Mouse (Mus musculus) ES-E14 (cell line): ENCODE measurements at regions not wholly inside any gene's neighbourhood (a gene's known extent, or its start where the extent isn't known, plus 50 kb on each side); places are given as distances from the start of the nearest gene placed in this dataset.

ENCODE experiments used
- DNase-seq: peaks from one replicate; pipeline ENCODE4 v3.0.0-alpha.2; 2013; ENCODE audit warnings: low read depth, low spot score
- H3K27ac ChIP-seq: 2 replicates; pipeline ENCODE4 v1.5.1; 2012; ENCODE audit warnings: low read depth, mild to moderate bottlenecking, low read length, moderate library complexity, mixed read lengths; ENCODE audit not compliant: poor library complexity, insufficient read depth, severe bottlenecking
- H3K36me3 ChIP-seq: 2 replicates; pipeline ENCODE4 v1.6.1; 2012; ENCODE audit warnings: mild to moderate bottlenecking, low read length, moderate library complexity, mixed read lengths; ENCODE audit not compliant: control insufficient read depth, poor library complexity, insufficient read depth, severe bottlenecking
- H3K4me1 ChIP-seq, 2 experiments: fragments of 150-350 bp in 1 of 2; sonication (generic) in 1 of 2; 2 replicates each; pipeline ENCODE4 v1.6.1; 2012; ENCODE audit warnings: low read length in 2 of 2, mild to moderate bottlenecking in 1 of 2, mixed read lengths in 1 of 2; ENCODE audit not compliant: control insufficient read depth in 2 of 2, insufficient read depth in 2 of 2, poor library complexity in 1 of 2
- H3K4me3 ChIP-seq, 2 experiments: fragments of 150-350 bp in 1 of 2; sonication (generic) in 1 of 2; 2 replicates each; pipeline ENCODE4 v1.5.1; 2012; ENCODE audit warnings: low read length in 2 of 2, low read depth in 1 of 2, mild to moderate bottlenecking in 1 of 2, mixed read lengths in 1 of 2; ENCODE audit not compliant: insufficient read depth in 1 of 2, poor library complexity in 1 of 2, severe bottlenecking in 1 of 2
- H3K9ac ChIP-seq: 2 replicates; pipeline ENCODE4 v1.6.1; 2012; ENCODE audit warnings: low read depth, mild to moderate bottlenecking, low read length, mixed read lengths; ENCODE audit not compliant: poor library complexity, insufficient read depth, severe bottlenecking
- H3K9me3 ChIP-seq: fragments of 150-350 bp; sonication (generic); 2 replicates; pipeline ENCODE4 v1.6.1; 2012; ENCODE audit warnings: low read depth, mild to moderate bottlenecking, low read length; ENCODE audit not compliant: control insufficient read depth, insufficient read depth
- CHD2 ChIP-seq: IDR thresholded peaks from 2 replicates; pipeline ENCODE4 v1.6.1; 2014; ENCODE audit warnings: mild to moderate bottlenecking, low read depth, low read length, inconsistent platforms
- HCFC1 ChIP-seq: IDR thresholded peaks from 2 replicates; pipeline ENCODE4 v1.6.1; 2012; ENCODE audit warnings: low read length, inconsistent platforms, borderline replicate concordance; ENCODE audit not compliant: insufficient read depth
- MAFK ChIP-seq: IDR thresholded peaks from 2 replicates; pipeline ENCODE4 v1.6.1; 2014; ENCODE audit warnings: mild to moderate bottlenecking, low read depth, low read length, inconsistent platforms; ENCODE audit not compliant: insufficient read depth
- ZC3H11A ChIP-seq: IDR thresholded peaks from 2 replicates; pipeline ENCODE4 v1.6.1; 2012; ENCODE audit warnings: low read depth, mild to moderate bottlenecking, inconsistent platforms, low read length, borderline replicate concordance
- ZNF384 ChIP-seq: IDR thresholded peaks from 2 replicates; pipeline ENCODE4 v1.6.1; 2012; ENCODE audit warnings: low read depth, low read length, inconsistent platforms
- in situ Hi-C, 2 experiments: fragments of 600-800 bp; cut with MboI; formaldehyde crosslinking; loops; one replicate each; pipeline ENCODE4 v1.15.1; 2025; ENCODE audit warnings: low sequenced_read_pairs in 2 of 2, inconsistent platforms in 1 of 2; ENCODE audit not compliant: unreplicated experiment in 2 of 2

- H3K27ac ChIP-seq: no peak overlapping the region
- in situ Hi-C loops: no loop called here
- DNase-seq: no peak
These were observed 673.6 kb upstream of the Ptbp2 start for GRCm38 (mm10) chr3:120457912-120458311.

DNA sequence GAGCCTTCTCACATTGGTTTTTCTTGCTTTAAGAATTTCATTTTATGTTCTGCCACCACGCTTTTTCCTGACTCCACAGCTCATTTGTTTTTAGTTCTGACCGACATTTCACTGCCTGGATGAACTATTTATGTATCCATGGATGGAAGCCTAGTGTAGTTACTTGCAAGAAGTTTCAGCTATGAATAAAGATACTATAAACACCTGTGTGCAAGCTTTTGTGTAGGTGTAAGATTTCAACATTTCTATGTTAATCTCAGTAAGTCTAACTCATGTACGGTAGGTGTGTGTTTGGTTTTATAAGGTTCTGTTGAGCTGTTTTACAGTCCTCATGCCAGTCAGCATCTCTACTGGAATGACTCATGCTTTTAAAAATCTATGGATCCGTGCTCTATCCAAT, 656.9 kb upstream of the Ptbp2 start:
- in situ Hi-C loops: no loop called here
- Histone ChIP-seq H3K9me3 (no peaks in the 10 kb centered on the region), H3K4me3 (no peak overlapping the region), H3K36me3 (no peaks in the 10 kb centered on the region), H3K4me1 (no peaks in the 10 kb centered on the region), H3K27ac (no peak overlapping the region), H3K9ac (no peak overlapping the region)
- no peak for DNase-seq
- TF ChIP-seq CHD2: no peak
- TF ChIP-seq HCFC1: no peak
- TF ChIP-seq MAFK: no peak
- no peak for TF ChIP-seq ZC3H11A
- TF ChIP-seq ZNF384: no peak

More at GRCm38 (mm10) chr3:120457912-120458311, 673.6 kb upstream of the Ptbp2 start:
- Histone ChIP-seq H3K9me3 (no peaks in the 10 kb centered on the region), H3K9ac (no peak overlapping the region), H3K4me3 (no peak overlapping the region), H3K4me1 (no peaks in the 10 kb centered on the region), H3K36me3 (no peaks in the 10 kb centered on the region)
- TF ChIP-seq HCFC1 (no peak), CHD2 (no peak), MAFK (no peak), ZNF384 (no peak), ZC3H11A (no peak)

GRCm38 (mm10) chr3:120430285-120430684, 646.0 kb upstream of the Ptbp2 start:
- Histone ChIP-seq H3K9me3 (no peaks in the 10 kb centered on the region), H3K4me1 (no peaks in the 10 kb centered on the region), H3K27ac (no peak overlapping the region), H3K4me3 (no peak overlapping the region), H3K36me3 (no peaks in the 10 kb centered on the region), H3K9ac (no peak overlapping the region)
- TF ChIP-seq ZNF384: no peak
- no peak for TF ChIP-seq CHD2
- TF ChIP-seq MAFK: no peak
- no peak for TF ChIP-seq ZC3H11A
- no peak for TF ChIP-seq HCFC1
- in situ Hi-C loops: no loop called here
- no peak for DNase-seq

DNA sequence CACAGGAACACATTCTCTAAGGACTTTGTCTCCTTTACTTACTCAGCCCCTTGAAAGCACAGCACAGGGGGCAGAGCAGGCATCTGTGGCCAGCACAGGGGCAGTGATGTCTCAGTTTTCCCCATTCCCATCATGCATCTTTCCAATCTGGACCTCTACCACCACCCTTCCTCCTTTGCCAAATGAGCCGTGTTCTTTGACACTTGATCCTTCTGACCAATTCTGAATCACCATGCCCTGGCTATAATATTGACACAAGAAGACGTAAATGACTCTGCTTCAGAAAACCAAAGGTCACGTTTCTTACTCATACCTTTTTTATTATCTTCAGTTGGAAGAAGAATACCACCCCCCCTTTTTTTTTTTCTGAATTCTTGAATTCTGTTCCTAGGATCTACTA, 632.4 kb upstream of the Ptbp2 start:
- no peak for TF ChIP-seq CHD2
- no peak for TF ChIP-seq ZC3H11A
- TF ChIP-seq HCFC1: no peak
- no peak for TF ChIP-seq MAFK
- TF ChIP-seq ZNF384: no peak
- no peak overlapping the region for H3K27ac ChIP-seq
- in situ Hi-C loops: no loop called here
- no peaks in the 10 kb centered on the region for H3K9me3 ChIP-seq
- no peak overlapping the region for H3K4me3 ChIP-seq
- H3K36me3 ChIP-seq: no peaks in the 10 kb centered on the region
- no peak for DNase-seq
- H3K4me1 ChIP-seq: no peaks in the 10 kb centered on the region
- H3K9ac ChIP-seq: no peak overlapping the region

DNA sequence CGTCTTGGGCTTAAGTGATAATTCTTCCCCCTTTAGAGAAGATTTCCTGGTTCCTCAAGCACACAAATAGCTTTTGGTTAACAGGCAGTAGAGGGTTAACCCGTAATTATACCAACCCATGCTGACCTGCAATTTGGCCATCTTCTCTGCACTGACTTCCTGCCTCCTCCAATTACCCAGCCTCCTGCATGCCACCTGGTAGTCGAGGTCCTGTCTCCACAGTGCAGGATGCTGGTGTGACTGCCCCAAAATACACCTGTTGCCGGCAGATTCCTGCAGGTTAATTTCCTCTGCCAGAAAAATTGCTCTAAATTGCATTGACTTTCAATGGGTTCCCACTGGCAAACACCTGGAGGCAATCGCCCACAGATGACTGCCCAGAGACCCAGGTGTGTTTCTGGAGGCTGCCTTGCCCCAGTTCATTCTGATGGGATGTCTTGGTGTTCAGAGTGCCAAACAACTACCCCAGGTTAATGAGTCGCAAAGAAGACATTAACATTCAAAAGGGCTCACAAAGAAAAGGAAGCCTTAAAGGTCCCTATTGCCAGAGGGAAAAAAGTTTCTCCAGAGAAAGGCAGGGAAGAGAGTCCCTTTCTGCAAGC, 591.5 kb upstream of the Ptbp2 start:
- no peaks in the 10 kb centered on the region for H3K9me3 ChIP-seq
- in situ Hi-C loops: no loop called here
- H3K36me3 ChIP-seq: no peaks in the 10 kb centered on the region
- no peaks in the 10 kb centered on the region for H3K4me1 ChIP-seq
- no peak overlapping the region for H3K27ac ChIP-seq
- TF ChIP-seq ZNF384 (no peak), ZC3H11A (no peak), CHD2 (no peak), MAFK (no peak), HCFC1 (no peak)
- H3K9ac ChIP-seq: no peak overlapping the region
- H3K4me3 ChIP-seq: no peak overlapping the region
- peak; percentile 4 for DNase-seq
